Mouse (Mus musculus): ENCODE data around the gene Mcoln2. TPM values are rescaled to one million over a fixed set of nuclear protein-coding genes. Genes with fewer than 3 reads are reported as not detected.

Gene Mcoln2
- total and polyA plus RNA-seq, 3 experiments, result 0.10 to 0.42 TPM; not detected in 1

GRCm38 (mm10) chr3:146196301-146196700 lies 46.7 kb downstream of the Mcoln2 start:
- TF ChIP-seq MYC (IDR thresholded peaks at IDR 0.05; ENCODE audit: low read depth, low read length) (no peak), KAT2A (conservative IDR thresholded peaks at IDR 0.05; ENCODE audit: low read depth, low read length) (no peak), ZMIZ1 (IDR thresholded peaks at IDR 0.05; ENCODE audit: low read depth, low read length) (no peak), TAL1 (IDR thresholded peaks at IDR 0.05; ENCODE audit: low read length) (no peak), USF2 (IDR thresholded peaks at IDR 0.05; ENCODE audit: borderline replicate concordance in 1 of 2, insufficient read depth in 1 of 2, low read depth in 1 of 2, low read length in 2 of 2) (no peak), CHD1 (IDR thresholded peaks at IDR 0.05; ENCODE audit: low read depth, low read length) (no peak), NELFE (IDR thresholded peaks at IDR 0.05; ENCODE audit: low read depth, low read length) (no peak), SIN3A (IDR thresholded peaks at IDR 0.05; ENCODE audit: low read length) (no peak), POLR2AphosphoS5 (IDR thresholded peaks at IDR 0.05; ENCODE audit: borderline replicate concordance, low read depth, low read length) (no peak)
- no peak for DNase-seq (ENCODE audit: low read depth, low spot score)
- Histone ChIP-seq H3K27me3 (ENCODE audit: control insufficient read depth in 1 of 2, insufficient read depth in 2 of 2, low read length in 2 of 2) (peaks cover 0 to 6% of the 10 kb centered on the region in 2 experiments; a peak in 2 of 4 replicates), H3K79me2 (ENCODE audit: control insufficient read depth, insufficient read depth, low read length, poor library complexity) (no peaks in the 10 kb centered on the region), H3K9ac (ENCODE audit: control insufficient read depth, low read depth, low read length, poor library complexity, severe bottlenecking) (no peak overlapping the region), H3K4me3 (ENCODE audit: control insufficient read depth in 1 of 2, insufficient read depth in 1 of 2, low read depth in 2 of 2, low read length in 2 of 2) (no peak overlapping the region), H3K4me1 (ENCODE audit: control insufficient read depth in 1 of 2, insufficient read depth in 2 of 2, low read length in 2 of 2) (no peaks in the 10 kb centered on the region), H3K9me3 (replicated peaks; ENCODE audit: insufficient read depth, low read length) (no peaks in the 10 kb centered on the region), H3K27ac (ENCODE audit: control insufficient read depth, low read depth, low read length) (no peak overlapping the region), H3K36me3 (ENCODE audit: control insufficient read depth in 1 of 2, insufficient read depth in 2 of 2, low read length in 2 of 2) (no peaks in the 10 kb centered on the region)

- no peak for DNase-seq (ENCODE audit: low read depth, low spot score)
- H3K4me1 ChIP-seq (ENCODE audit: control insufficient read depth in 1 of 2, insufficient read depth in 2 of 2, low read length in 2 of 2), result no peaks in the 10 kb centered on the region
- H3K27ac ChIP-seq (ENCODE audit: control insufficient read depth, low read depth, low read length), result no peak overlapping the region
- H3K9me3 ChIP-seq (replicated peaks; ENCODE audit: insufficient read depth, low read length), result no peaks in the 10 kb centered on the region
- H3K9ac ChIP-seq (ENCODE audit: control insufficient read depth, low read depth, low read length, poor library complexity, severe bottlenecking), result no peak overlapping the region
- H3K4me3 ChIP-seq (ENCODE audit: control insufficient read depth in 1 of 2, insufficient read depth in 1 of 2, low read depth in 2 of 2, low read length in 2 of 2), result no peak overlapping the region
- peaks cover 0 to 6% of the 10 kb centered on the region in 2 experiments; a peak in 2 of 4 replicates for H3K27me3 ChIP-seq (ENCODE audit: control insufficient read depth in 1 of 2, insufficient read depth in 2 of 2, low read length in 2 of 2)
- no peak for TF ChIP-seq CTCF (IDR thresholded peaks at IDR 0.05 in 2 of 3, conservative IDR thresholded peaks at IDR 0.05 in 1 of 3; ENCODE audit: control insufficient read depth in 1 of 3, insufficient read depth in 1 of 3, low read depth in 2 of 3, low read length in 3 of 3, poor library complexity in 1 of 3, severe bottlenecking in 1 of 3)
- no peak for TF ChIP-seq JUND (IDR thresholded peaks at IDR 0.05; ENCODE audit: low read depth, low read length)
- TF ChIP-seq TAL1 (IDR thresholded peaks at IDR 0.05; ENCODE audit: low read length), result no peak
- TF ChIP-seq POLR2AphosphoS2 (IDR thresholded peaks at IDR 0.05; ENCODE audit: low read length), result no peak
- TF ChIP-seq ZKSCAN1 (IDR thresholded peaks at IDR 0.05; ENCODE audit: low read depth, low read length), result no peak
- no peak for TF ChIP-seq MAZ (IDR thresholded peaks at IDR 0.05; ENCODE audit: low read depth, low read length)
- no peak for TF ChIP-seq MAX (IDR thresholded peaks at IDR 0.05; ENCODE audit: low read length)
- no peak for TF ChIP-seq KAT2A (conservative IDR thresholded peaks at IDR 0.05; ENCODE audit: low read depth, low read length)
- TF ChIP-seq ZMIZ1 (IDR thresholded peaks at IDR 0.05; ENCODE audit: low read depth, low read length), result no peak
- no peak for TF ChIP-seq GABPA (IDR thresholded peaks at IDR 0.05; ENCODE audit: low read depth, low read length)
- no peak for TF ChIP-seq UBTF (IDR thresholded peaks at IDR 0.05; ENCODE audit: borderline replicate concordance, insufficient read depth, low read depth, low read length)
- TF ChIP-seq USF1 (IDR thresholded peaks at IDR 0.05; ENCODE audit: low read depth, low read length), result no peak
- no peak for TF ChIP-seq MYC (IDR thresholded peaks at IDR 0.05; ENCODE audit: low read depth, low read length)
- no peak for TF ChIP-seq USF2 (IDR thresholded peaks at IDR 0.05; ENCODE audit: borderline replicate concordance in 1 of 2, insufficient read depth in 1 of 2, low read depth in 1 of 2, low read length in 2 of 2)
- no peak for TF ChIP-seq TBP (IDR thresholded peaks at IDR 0.05; ENCODE audit: low read depth, low read length)
- no peak for TF ChIP-seq RCOR1 (IDR thresholded peaks at IDR 0.05; ENCODE audit: low read depth, low read length)
- TF ChIP-seq SMC3 (IDR thresholded peaks at IDR 0.05; ENCODE audit: low read depth, low read length), result no peak
- no peak for TF ChIP-seq E2F4 (IDR thresholded peaks at IDR 0.05; ENCODE audit: borderline replicate concordance, low read depth, low read length)
- H3K79me2 ChIP-seq (ENCODE audit: control insufficient read depth, insufficient read depth, low read length, poor library complexity), result no peaks in the 10 kb centered on the region
- no peaks in the 10 kb centered on the region for H3K36me3 ChIP-seq (ENCODE audit: control insufficient read depth in 1 of 2, insufficient read depth in 2 of 2, low read length in 2 of 2)
Observed at GRCm38 (mm10) chr3:146196780-146197743, 47.4 kb downstream of the Mcoln2 start.
